Mouse (Mus musculus) embryonic fibroblast, embryonic 13.5 days (primary cell): ENCODE measurements around the gene Ndufs8.

Experiments used
- CTCF ChIP-seq: IDR thresholded peaks from 2 replicates; pipeline ENCODE4 v1.5.1; 2011; ENCODE audit warnings: mild to moderate bottlenecking, control low read depth, low read length, moderate library complexity, borderline replicate concordance; ENCODE audit not compliant: insufficient read depth
- POLR2A ChIP-seq: IDR thresholded peaks from 2 replicates; pipeline ENCODE4 v1.6.1; 2011; ENCODE audit warnings: low read depth, mild to moderate bottlenecking, control low read depth, low read length, moderate library complexity

- no peak for TF ChIP-seq CTCF
- TF ChIP-seq POLR2A = no peak
Measured at GRCm38 (mm10) chr19:3910206-3910605, 2.4 kb downstream of the Ndufs8 start.
